Mouse (Mus musculus): ENCODE measurements around the gene Pagr1a.
A peak's percentile ranks its signal among the peaks of the same experiment; 100 is the strongest.

GRCm38 (mm10) chr7:126976878-126977459, 40.2 kb downstream of the Pagr1a start:
- no peak for TF ChIP-seq CTCF (IDR thresholded peaks at IDR 0.05)
- TF ChIP-seq EP300 (IDR thresholded peaks at IDR 0.05): peak; percentile 28; the same call in 1 of the 2 replicates
